Mouse (Mus musculus) forebrain, embryonic 15.5 days (tissue): ENCODE data around the gene Ier5l. TPM values are rescaled to one million over a fixed set of nuclear protein-coding genes. Genes with fewer than 3 reads are reported as not detected.
A peak's percentile ranks its signal among the peaks of the same experiment; 100 is the strongest.

Experiments used
- ATAC-seq: fragments of 200-750 bp; cut with Nextera tagmentation; replicated peaks from 2 replicates; pipeline ENCODE4 v1.8.0; 2017; ENCODE audit warnings: mild to moderate bottlenecking, moderate TSS enrichment, moderate library complexity
- H3K27ac ChIP-seq: fragments of 300-500 bp; sonication (generic); replicated peaks from 2 replicates; pipeline ENCODE4 v1.5.1; 2015; ENCODE audit warnings: mild to moderate bottlenecking, inconsistent platforms
- H3K27me3 ChIP-seq: fragments of 300-500 bp; sonication (generic); 2 replicates; pipeline ENCODE4 v1.6.1; 2015; ENCODE audit warnings: inconsistent platforms
- H3K36me3 ChIP-seq: fragments of 300-500 bp; sonication (generic); 2 replicates; pipeline ENCODE4 v1.6.1; 2015; ENCODE audit warnings: mild to moderate bottlenecking, inconsistent platforms
- H3K4me1 ChIP-seq: fragments of 300-500 bp; sonication (generic); 2 replicates; pipeline ENCODE4 v1.6.1; 2015; ENCODE audit warnings: inconsistent platforms
- H3K4me2 ChIP-seq: fragments of 300-500 bp; sonication (generic); replicated peaks from 2 replicates; pipeline ENCODE4 v1.6.1; 2015; ENCODE audit warnings: mild to moderate bottlenecking, inconsistent platforms
- H3K4me3 ChIP-seq: fragments of 300-500 bp; sonication (generic); 2 replicates; pipeline ENCODE4 v1.5.1; 2015; ENCODE audit warnings: mild to moderate bottlenecking, inconsistent platforms
- H3K9ac ChIP-seq: fragments of 300-500 bp; sonication (generic); replicated peaks from 2 replicates; pipeline ENCODE4 v1.6.1; 2015; ENCODE audit warnings: mild to moderate bottlenecking, inconsistent platforms
- H3K9me3 ChIP-seq: fragments of 300-500 bp; sonication (generic); 2 replicates; pipeline ENCODE4 v1.6.1; 2016; ENCODE audit warnings: inconsistent platforms
- WGBS: fragments of 180-500 bp; shearing (Covaris S2); methylation state at CpG from one replicate; pipeline ENCODE4 v1.1.7; 2015; ENCODE audit warnings: mixed read lengths; 5-methylcytosine and 5-hydroxymethylcytosine counted together
- polyA plus RNA-seq: library from polyadenylated mRNA; unstranded; fragments of >200 nt; fragmentation: Nextera tagmentation; extraction: Ambion mirVana; gene quantifications from 2 replicates; pipeline ENCODE4 v1.2.1, GENCODE M21; 2015

Gene Ier5l
- polyA plus RNA-seq, 1 experiment from 2014 or later, result 2.0 TPM

- Histone ChIP-seq H3K27ac (no peak overlapping the region), H3K36me3 (peaks cover 59% of the 10 kb centered on the region), H3K9ac (no peak overlapping the region), H3K4me2 (no peak overlapping the region), H3K9me3 (no peaks in the 10 kb centered on the region), H3K4me1 (peaks cover 20% of the 10 kb centered on the region), H3K27me3 (no peaks in the 10 kb centered on the region), H3K4me3 (no peak overlapping the region)
- no peak for ATAC-seq
- WGBS, result 88% methylated on average over 4 of the region's 4 CpGs
Observed at GRCm38 (mm10) chr2:30436809-30437208, 37.2 kb downstream of the Ier5l start.

DNA sequence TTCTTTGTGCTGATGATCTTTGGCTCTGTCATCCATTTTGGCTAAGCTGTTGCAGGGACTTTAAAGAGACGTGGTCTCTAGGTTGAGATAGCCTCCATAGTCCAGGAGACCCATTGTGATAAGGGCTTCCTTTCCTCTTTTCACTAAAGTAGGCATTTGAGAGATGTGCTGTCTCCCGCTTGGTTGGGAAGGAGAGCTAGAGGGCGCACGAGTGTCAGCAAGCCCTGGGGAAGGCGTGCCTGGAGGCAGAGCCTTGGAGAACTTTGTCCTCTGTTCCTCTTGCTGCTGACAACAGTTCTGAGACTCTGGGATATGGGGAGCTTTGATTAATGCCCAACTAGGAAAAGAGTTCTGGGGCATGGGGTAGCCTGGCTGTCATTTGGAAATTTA, 37.9 kb downstream of the Ier5l start:
- Histone ChIP-seq H3K36me3 (peaks cover 66% of the 10 kb centered on the region), H3K4me3 (no peak overlapping the region)
- 78% methylated on average over 5 of the region's 5 CpGs for WGBS

DNA sequence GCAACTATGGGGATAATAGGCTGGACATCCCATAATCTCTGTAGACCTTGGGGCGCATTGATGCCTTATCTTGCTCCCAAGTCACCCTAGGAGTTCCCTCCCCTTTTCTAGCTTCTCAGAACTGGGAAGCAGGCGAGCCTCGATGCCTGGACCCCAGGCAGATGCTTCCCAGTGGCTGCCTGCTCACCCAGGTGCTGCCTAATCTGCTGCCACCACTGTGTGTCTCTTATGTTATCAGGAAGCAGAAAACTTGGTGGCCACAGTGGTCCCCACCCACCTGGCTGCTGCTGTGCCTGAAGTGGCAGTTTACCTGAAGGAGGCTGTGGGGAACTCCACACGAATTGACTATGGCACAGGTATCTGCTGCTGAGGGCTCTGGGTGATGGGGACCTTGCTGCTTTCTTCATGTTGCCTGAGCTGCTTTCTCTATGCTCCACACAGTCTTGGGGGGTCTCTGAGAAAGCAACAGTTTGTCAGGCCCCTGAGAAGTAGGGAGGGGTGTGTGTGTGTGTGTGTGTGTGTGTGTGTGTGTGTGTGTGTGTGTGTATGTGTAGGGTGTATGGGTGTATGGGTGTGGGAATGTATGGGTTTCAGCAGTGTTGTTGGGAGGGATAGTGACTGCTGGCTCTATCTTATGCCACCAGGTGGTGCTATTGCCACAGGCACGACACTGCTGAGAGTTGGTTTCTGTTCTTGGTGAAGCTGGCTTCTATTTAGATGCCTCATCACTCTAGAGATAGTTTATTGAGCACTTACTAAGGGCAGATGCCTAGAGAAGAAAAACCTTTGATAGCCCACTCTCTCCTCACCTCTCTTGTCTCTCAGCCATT, 38.5 kb downstream of the Ier5l start:
- Histone ChIP-seq H3K36me3 (peaks cover 72% of the 10 kb centered on the region), H3K4me3 (no peak overlapping the region), H3K9ac (no peak overlapping the region), H3K4me2 (no peak overlapping the region), H3K4me1 (peaks cover 7% of the 10 kb centered on the region), H3K27me3 (no peaks in the 10 kb centered on the region), H3K27ac (no peak overlapping the region), H3K9me3 (no peaks in the 10 kb centered on the region)
- WGBS, result 53% methylated on average over 5 of the region's 5 CpGs
- peak; percentile 82 for ATAC-seq

More for the DNA sequence above, 37.9 kb downstream of the Ier5l start:
- no peak overlapping the region for H3K27ac ChIP-seq
- H3K9ac ChIP-seq, result no peak overlapping the region
- H3K4me1 ChIP-seq, result peaks cover 13% of the 10 kb centered on the region
- H3K27me3 ChIP-seq, result no peaks in the 10 kb centered on the region
- no peak for ATAC-seq
- no peaks in the 10 kb centered on the region for H3K9me3 ChIP-seq
- H3K4me2 ChIP-seq, result no peak overlapping the region

- Histone ChIP-seq H3K4me1 (no peaks in the 10 kb centered on the region), H3K9ac (no peak overlapping the region), H3K27me3 (no peaks in the 10 kb centered on the region), H3K9me3 (no peaks in the 10 kb centered on the region), H3K4me3 (no peak overlapping the region), H3K27ac (no peak overlapping the region), H3K4me2 (no peak overlapping the region), H3K36me3 (peaks cover 71% of the 10 kb centered on the region)
- ATAC-seq, result no peak
Observed at GRCm38 (mm10) chr2:30429156-30429555, 44.9 kb downstream of the Ier5l start.

Other genes with a start within 250 kb of the Ier5l start
- gene Lrrc8a, start 236.5 kb downstream of the Ier5l start, polyA plus RNA-seq, result 57.6 and 58.2 TPM in 2 replicates
- gene Gm28035, start 233.7 kb downstream of the Ier5l start, polyA plus RNA-seq, result 0.64 and 0.70 TPM in 2 replicates
- gene Phyhd1, start 208.0 kb downstream of the Ier5l start, polyA plus RNA-seq, result 7.9 and 8.5 TPM in 2 replicates
- not detected in 2 replicates for gene Gm28038, start 193.2 kb downstream of the Ier5l start, polyA plus RNA-seq
- 31.4 and 34.1 TPM in 2 replicates for gene Dolk, start 187.9 kb downstream of the Ier5l start, polyA plus RNA-seq
- 22.0 and 23.5 TPM in 2 replicates for gene Nup188, start 187.8 kb downstream of the Ier5l start, polyA plus RNA-seq
- gene Sh3glb2, start 114.9 kb downstream of the Ier5l start, polyA plus RNA-seq, result 160 and 165 TPM in 2 replicates
- gene Miga2, start 110.0 kb downstream of the Ier5l start, polyA plus RNA-seq, result 27.2 and 27.6 TPM in 2 replicates
- gene Dolpp1, start 82.0 kb downstream of the Ier5l start, polyA plus RNA-seq, result 60.0 and 60.3 TPM in 2 replicates
- 20.5 and 22.6 TPM in 2 replicates for gene Crat, start 58.4 kb downstream of the Ier5l start, polyA plus RNA-seq
- 146 and 152 TPM in 2 replicates for gene Ptpa, start 58.2 kb downstream of the Ier5l start, polyA plus RNA-seq
- 0.63 and 1.4 TPM in 2 replicates for gene Cstad, start 120.8 kb upstream of the Ier5l start, polyA plus RNA-seq